Mouse (Mus musculus) testis, adult 2 months (tissue): ENCODE measurements around the gene Tcea3. TPM values are rescaled to one million over a fixed set of nuclear protein-coding genes. Genes with fewer than 3 reads are reported as not detected.

Source experiments
- H3K27ac ChIP-seq: fragments of 200-500 bp; 2 replicates; pipeline ENCODE4 v1.5.1; 2012; ENCODE audit warnings: low read depth, low read length; ENCODE audit not compliant: control insufficient read depth, insufficient read depth
- H3K27me3 ChIP-seq: fragments of 200-500 bp; 2 replicates; pipeline ENCODE4 v1.6.1; 2012; ENCODE audit warnings: mild to moderate bottlenecking, low read length, moderate library complexity; ENCODE audit not compliant: control insufficient read depth, insufficient read depth
- H3K36me3 ChIP-seq: fragments of 200-500 bp; 2 replicates; pipeline ENCODE4 v1.6.1; 2012; ENCODE audit warnings: mild to moderate bottlenecking, low read length; ENCODE audit not compliant: control insufficient read depth, insufficient read depth
- H3K4me1 ChIP-seq: fragments of 200-500 bp; 2 replicates; pipeline ENCODE4 v1.6.1; 2012; ENCODE audit warnings: low read length; ENCODE audit not compliant: control insufficient read depth, insufficient read depth
- H3K4me3 ChIP-seq: fragments of 200-500 bp; 2 replicates; pipeline ENCODE4 v1.5.1; 2012; ENCODE audit warnings: low read depth, mild to moderate bottlenecking, low read length, moderate library complexity, mixed read lengths; ENCODE audit not compliant: control insufficient read depth
- CTCF ChIP-seq: fragments of 200-500 bp; IDR thresholded peaks from 2 replicates; pipeline ENCODE4 v1.5.1; 2012; ENCODE audit warnings: low read depth, mild to moderate bottlenecking, inconsistent platforms, low read length, moderate library complexity; ENCODE audit not compliant: control insufficient read depth, insufficient read depth, insufficient replicate concordance
- POLR2A ChIP-seq: fragments of 200-500 bp; IDR thresholded peaks from 2 replicates; pipeline ENCODE4 v1.6.1; 2012; ENCODE audit warnings: low read depth, mild to moderate bottlenecking, inconsistent platforms, low read length, moderate library complexity; ENCODE audit not compliant: control insufficient read depth
- polyA plus RNA-seq: library from polyadenylated mRNA; depleted of rRNA; stranded (reverse); fragments of >200 nt; gene quantifications from 2 replicates; pipeline ENCODE4 v1.2.3, GENCODE M21; 2012; rRNA removed

Gene Tcea3
- polyA plus RNA-seq, 1 experiment = 0.49 TPM

DNA sequence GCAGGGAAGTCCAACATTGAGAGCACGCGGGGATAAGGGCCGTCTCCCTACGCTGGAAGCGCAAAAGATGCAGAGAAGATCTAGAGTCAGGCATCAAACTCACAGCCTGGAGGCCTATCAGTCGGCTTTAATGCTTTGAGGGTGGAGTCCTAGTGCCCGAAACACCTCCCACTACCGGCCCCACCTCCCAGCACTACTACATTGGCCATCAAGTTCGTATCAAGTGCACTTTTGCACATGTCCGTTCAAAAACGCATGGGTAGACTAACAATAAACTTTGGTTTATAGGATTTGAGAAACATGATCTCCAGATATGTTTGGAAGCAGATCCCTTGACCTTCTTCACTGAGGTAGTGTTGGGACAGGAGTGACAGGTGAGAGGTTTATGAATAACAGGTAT lies 62.3 kb downstream of the Tcea3 start:
- TF ChIP-seq CTCF (no peak), POLR2A (no peak)
- Histone ChIP-seq H3K4me1 (peaks cover 3% of the 10 kb centered on the region), H3K4me3 (peak overlapping the region; percentile 91), H3K27me3 (no peaks in the 10 kb centered on the region), H3K27ac (peak overlapping the region; percentile 94), H3K36me3 (no peaks in the 10 kb centered on the region)

DNA sequence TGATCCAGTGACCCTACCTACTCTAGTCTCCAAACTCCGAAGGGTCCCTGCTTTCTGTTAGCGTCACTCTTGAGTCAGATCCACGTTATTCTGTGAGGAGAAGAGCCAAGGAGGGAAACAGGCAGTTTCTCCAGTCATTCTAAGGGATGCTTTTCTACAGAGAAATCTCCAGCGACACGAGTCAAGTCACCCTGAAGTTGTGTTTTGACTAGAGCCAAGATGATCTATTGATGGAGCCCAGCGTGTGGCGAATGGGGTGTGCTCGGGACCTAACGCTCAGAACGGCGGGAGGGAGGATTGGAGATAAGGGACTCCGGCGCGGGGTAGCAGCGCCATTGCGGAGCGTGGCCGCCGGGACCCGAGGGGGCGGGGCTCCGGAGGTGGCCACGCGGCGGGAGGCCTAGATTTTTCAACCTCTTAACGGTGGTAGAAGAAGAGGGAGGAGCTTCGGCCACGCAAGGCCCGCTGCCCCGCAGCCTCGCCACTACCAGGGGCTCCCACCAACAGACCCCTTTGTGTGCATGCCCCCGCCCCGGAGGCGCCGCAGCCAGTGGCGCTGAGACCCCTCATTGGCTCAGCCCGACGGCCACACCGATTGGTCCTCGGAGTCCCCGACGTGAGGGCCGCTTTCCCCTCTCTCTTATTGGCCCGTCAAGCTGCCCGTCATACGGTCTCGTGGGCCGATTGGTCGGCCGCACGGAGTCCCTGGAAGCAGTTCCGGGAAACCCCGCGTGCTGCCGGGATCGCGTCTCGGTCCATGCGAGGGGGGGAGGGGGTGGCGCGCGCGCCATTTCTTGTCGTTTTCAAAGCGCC lies 62.9 kb downstream of the Tcea3 start, which contains the start of gene Hnrnpr:
TSS of gene Hnrnpr (plus strand) at position 714 of the 813 bp plus-strand sequence.
- TF ChIP-seq CTCF (no peak), POLR2A (peak; percentile 72)
- H3K4me3 ChIP-seq = peak within 1 kb of the TSS; percentile 93
- peaks cover 3% of the 10 kb centered on the region for H3K4me1 ChIP-seq
- H3K27me3 ChIP-seq = no peaks in the 10 kb centered on the region
- H3K27ac ChIP-seq = peak within 1 kb of the TSS; percentile 94
- H3K36me3 ChIP-seq = no peaks in the 10 kb centered on the region

GRCm38 (mm10) chr4:136311042-136311999 lies 63.8 kb downstream of the Tcea3 start:
- TF ChIP-seq POLR2A (no peak; the same call in none of the 2 replicates), CTCF (no peak)

GRCm38 (mm10) chr4:136312616-136313015 lies 65.1 kb downstream of the Tcea3 start:
- TF ChIP-seq POLR2A = no peak
- TF ChIP-seq CTCF = no peak
- Histone ChIP-seq H3K27me3 (no peaks in the 10 kb centered on the region), H3K4me1 (peaks cover 3% of the 10 kb centered on the region), H3K36me3 (no peaks in the 10 kb centered on the region), H3K27ac (peak overlapping the region; percentile 55; the same call in 1 of the 2 replicates), H3K4me3 (peak overlapping the region; percentile 46; the same call in 1 of the 2 replicates)

More at GRCm38 (mm10) chr4:136311042-136311999, 63.8 kb downstream of the Tcea3 start:
- peak overlapping the region; percentile 91 for H3K27ac ChIP-seq
- no peaks in the 10 kb centered on the region for H3K36me3 ChIP-seq
- peaks cover 3% of the 10 kb centered on the region for H3K4me1 ChIP-seq
- H3K27me3 ChIP-seq = no peaks in the 10 kb centered on the region
- peak overlapping the region; percentile 93 for H3K4me3 ChIP-seq

GRCm38 (mm10) chr4:136317667-136318066 lies 70.1 kb downstream of the Tcea3 start:
- no peak overlapping the region for H3K27ac ChIP-seq
- no peak overlapping the region for H3K4me3 ChIP-seq
- TF ChIP-seq CTCF (no peak), POLR2A (no peak)
- H3K36me3 ChIP-seq = no peaks in the 10 kb centered on the region; the same call in 1 of the 2 replicates
- no peaks in the 10 kb centered on the region; the same call in 1 of the 2 replicates for H3K4me1 ChIP-seq
- no peaks in the 10 kb centered on the region for H3K27me3 ChIP-seq

GRCm38 (mm10) chr4:136320016-136320415 lies 72.5 kb downstream of the Tcea3 start:
- no peaks in the 10 kb centered on the region for H3K27me3 ChIP-seq
- H3K36me3 ChIP-seq = no peaks in the 10 kb centered on the region; the same call in none of the 2 replicates
- no peak for TF ChIP-seq POLR2A
- no peak for TF ChIP-seq CTCF
- no peak overlapping the region; the same call in 1 of the 2 replicates for H3K27ac ChIP-seq
- H3K4me3 ChIP-seq = no peak overlapping the region
- H3K4me1 ChIP-seq = no peaks in the 10 kb centered on the region

DNA sequence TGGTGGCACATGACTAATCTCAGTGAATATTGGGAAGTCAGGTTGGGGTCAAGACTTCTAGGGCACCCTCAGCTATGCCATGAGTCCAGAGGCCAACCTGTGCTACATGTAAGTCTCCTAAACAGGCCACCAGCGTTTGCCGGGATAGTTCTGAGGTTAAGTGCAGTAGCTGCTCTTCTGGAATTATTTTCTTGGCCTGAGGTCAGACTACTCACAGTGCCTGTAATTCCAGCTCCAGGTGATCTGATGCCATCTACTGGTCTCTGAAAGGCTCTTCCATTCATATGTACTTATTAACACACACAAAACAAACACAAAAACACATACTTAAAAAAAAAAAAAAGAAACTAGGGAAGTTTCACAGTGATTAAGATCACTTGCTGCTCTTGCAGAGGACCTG lies 76.7 kb downstream of the Tcea3 start:
- H3K27me3 ChIP-seq = no peaks in the 10 kb centered on the region
- no peak overlapping the region for H3K4me3 ChIP-seq
- H3K4me1 ChIP-seq = no peaks in the 10 kb centered on the region
- TF ChIP-seq CTCF (no peak), POLR2A (no peak)
- H3K36me3 ChIP-seq = no peaks in the 10 kb centered on the region; the same call in none of the 2 replicates
- no peak overlapping the region for H3K27ac ChIP-seq

Other genes with a start within 250 kb of the Tcea3 start
- gene Eloa, start 226.0 kb upstream of the Tcea3 start, polyA plus RNA-seq = 12.0 and 14.1 TPM in 2 replicates
- 212 and 241 TPM in 2 replicates for gene Rpl11, start 194.3 kb upstream of the Tcea3 start, polyA plus RNA-seq
- 8.0 and 16.8 TPM in 2 replicates for gene Id3, start 104.2 kb upstream of the Tcea3 start, polyA plus RNA-seq
- gene E2f2, start 75.3 kb upstream of the Tcea3 start, polyA plus RNA-seq = 0.58 and 1.0 TPM in 2 replicates
- 4.1 and 6.7 TPM in 2 replicates for gene Asap3, start 41.4 kb upstream of the Tcea3 start, polyA plus RNA-seq
- gene Zfp46, start 37.0 kb downstream of the Tcea3 start, polyA plus RNA-seq = 4.8 and 5.4 TPM in 2 replicates
- 25.5 and 30.3 TPM in 2 replicates for gene Hnrnpr, start 63.2 kb downstream of the Tcea3 start, polyA plus RNA-seq
- gene Htr1d, start 175.8 kb downstream of the Tcea3 start, polyA plus RNA-seq = 0.15 and 0.30 TPM in 2 replicates
- not detected in 2 replicates for gene 6030445D17Rik, start 214.5 kb downstream of the Tcea3 start, polyA plus RNA-seq
- gene Luzp1, start 222.0 kb downstream of the Tcea3 start, polyA plus RNA-seq = 60.4 and 61.1 TPM in 2 replicates